In genomic region chr4:106449306-106449705, GRCm38 (mm10) we compare ENCODE assay signal across 38 mouse cellular contexts. TPM values are rescaled to one million over a fixed set of nuclear protein-coding genes. Genes with fewer than 3 reads are reported as not detected.
A peak's percentile ranks its signal among the peaks of the same experiment; 100 is the strongest.
DNase-seq lines count a peak whose midpoint lies in the region; ATAC-seq and TF ChIP-seq lines count a peak whose summit lies in the region.
"Had no signal": no experiment of that assay in that cellular context is flagged by ENCODE, and none has a peak within 500 bp of the region (broad histone marks: within the 10 kb centered on the region; RNA-seq: fewer than 3 reads in every experiment).

No protein-coding gene starts in this region.

- ATAC-seq in liver, embryonic 13.5 days (ENCODE audit: low read depth), result peak; percentile 87
- 0 out of 2 replicates have a peak, but pooled peaks have one; percentile 21 for ATAC-seq in megakaryocyte progenitor cell, adult 5-6 weeks (replicated peaks; ENCODE audit: poor library complexity)
- no peak for ATAC-seq in forebrain, embryonic 11.5 days (replicated peaks; ENCODE audit: low FRiP score)
- ATAC-seq: activated CD4-positive, CD25-positive, alpha-beta regulatory T cell, adult 4 months; forebrain, embryonic 15.5 days had no signal

- H3K27ac ChIP-seq in heart, embryonic 10.5 days, result no peak overlapping the region
- peak overlapping the region; percentile 47; the same call in 1 of the 2 replicates for H3K27ac ChIP-seq in liver, embryonic 13.5 days
- no peak overlapping the region for H3K27ac ChIP-seq in forebrain, embryonic 11.5 days (ENCODE audit: low read depth, low read length)
- H3K27ac ChIP-seq in cerebellum, adult 2 months (ENCODE audit: insufficient read depth, low read length), result no peak overlapping the region
- H3K27ac ChIP-seq: embryonic facial prominence, embryonic 12.5 days; forebrain, embryonic 15.5 days; heart, embryonic 15.5 days; hindbrain, embryonic 14.5 days; kidney, postnatal 0 days; lung, embryonic 15.5 days; neural tube, embryonic 15.5 days had no signal

- WGBS in heart, embryonic 10.5 days, result 70% methylated on average over 8 of the region's 8 CpGs
- 49% methylated on average over 8 of the region's 8 CpGs for WGBS in liver, embryonic 13.5 days (ENCODE audit: insufficient replicate concordance)
- WGBS in forebrain, embryonic 11.5 days, result 89% methylated on average over 8 of the region's 8 CpGs
- 84% methylated on average over 8 of the region's 8 CpGs for WGBS in cerebellum, adult 2 months

- no peak overlapping the region for H3K4me3 ChIP-seq in heart, embryonic 10.5 days
- H3K4me3 ChIP-seq in liver, embryonic 13.5 days (replicated peaks), result no peak overlapping the region
- no peak overlapping the region for H3K4me3 ChIP-seq in forebrain, embryonic 11.5 days (ENCODE audit: low read depth, low read length)
- H3K4me3 ChIP-seq in cerebellum, adult 2 months (replicated peaks; ENCODE audit: insufficient read depth, low read depth, low read length), result no peak overlapping the region
- H3K4me3 ChIP-seq: embryonic facial prominence, embryonic 12.5 days; forebrain, embryonic 15.5 days; heart, embryonic 15.5 days; lung, embryonic 15.5 days; neural tube, embryonic 15.5 days had no signal

- no peaks in the 10 kb centered on the region for H3K27me3 ChIP-seq in heart, embryonic 10.5 days (ENCODE audit: insufficient read depth, poor library complexity, severe bottlenecking)
- H3K27me3 ChIP-seq in liver, embryonic 13.5 days, result no peaks in the 10 kb centered on the region
- H3K27me3 ChIP-seq in forebrain, embryonic 11.5 days (ENCODE audit: control insufficient read depth, insufficient read depth, low read length), result no peaks in the 10 kb centered on the region
- no peaks in the 10 kb centered on the region for H3K27me3 ChIP-seq in cerebellum, adult 2 months (ENCODE audit: control insufficient read depth, insufficient read depth, low read length)
- H3K27me3 ChIP-seq: embryonic facial prominence, embryonic 12.5 days; forebrain, embryonic 15.5 days; heart, embryonic 15.5 days; lung, embryonic 15.5 days; neural tube, embryonic 15.5 days had no signal

- DNase-seq in heart, embryonic 10.5 days (ENCODE audit: low spot score), result peak; percentile 84
- no peak for DNase-seq in heart, adult 11 months
- peak; percentile 22 for DNase-seq in c-Kit-positive CD71-positive TER-119-negative erythroid progenitor cells, embryonic 14.5 days (ENCODE audit: low read depth)
- peak; percentile 51 for DNase-seq in liver, embryonic 13.5 days
- DNase-seq in forebrain, embryonic 11.5 days (ENCODE audit: low spot score), result no peak
- DNase-seq in cerebellum, adult 2 months, result no peak
- DNase-seq: adrenal gland, adult 2 months; adrenal gland, postnatal 36 days; cerebellum, adult 9-10 months; cerebellum, postnatal 36 days; heart, postnatal 4 days; kidney, adult 18-20 months; kidney, postnatal 4 days; left cerebral cortex, postnatal 4 days; lung, postnatal 36 days; midbrain, embryonic 14.5 days; retina, postnatal 1 day; right cerebral cortex, postnatal 14 days; thymus, postnatal 14 days had no signal

- peak overlapping the region; percentile 14 for H3K4me2 ChIP-seq in liver, embryonic 13.5 days
- no peak overlapping the region for H3K4me2 ChIP-seq in forebrain, embryonic 11.5 days (ENCODE audit: low read depth, low read length, severe bottlenecking)
- H3K4me2 ChIP-seq: embryonic facial prominence, embryonic 12.5 days; forebrain, embryonic 15.5 days; heart, embryonic 15.5 days; hindbrain, embryonic 14.5 days; lung, embryonic 15.5 days; neural tube, embryonic 15.5 days had no signal

- no peaks in the 10 kb centered on the region; the same call in 1 of the 2 replicates for H3K36me3 ChIP-seq in heart, embryonic 10.5 days
- peaks cover 14% of the 10 kb centered on the region for H3K36me3 ChIP-seq in liver, embryonic 13.5 days
- no peaks in the 10 kb centered on the region for H3K36me3 ChIP-seq in forebrain, embryonic 11.5 days (ENCODE audit: control insufficient read depth, insufficient read depth, low read length)
- H3K36me3 ChIP-seq: embryonic facial prominence, embryonic 12.5 days; forebrain, embryonic 15.5 days; heart, embryonic 15.5 days; lung, embryonic 15.5 days; neural tube, embryonic 15.5 days had no signal

- peaks cover 33% of the 10 kb centered on the region for H3K4me1 ChIP-seq in heart, embryonic 10.5 days
- H3K4me1 ChIP-seq in liver, embryonic 13.5 days (replicated peaks), result peaks cover 25% of the 10 kb centered on the region
- H3K4me1 ChIP-seq in forebrain, embryonic 11.5 days (replicated peaks; ENCODE audit: control insufficient read depth, insufficient read depth, low read length), result no peaks in the 10 kb centered on the region
- H3K4me1 ChIP-seq in cerebellum, adult 2 months (ENCODE audit: control insufficient read depth, insufficient read depth, low read length), result 0 out of 2 replicates have a peak, but pooled peaks cover 2% of the 10 kb centered on the region
- H3K4me1 ChIP-seq: embryonic facial prominence, embryonic 12.5 days; forebrain, embryonic 15.5 days; lung, embryonic 15.5 days; megakaryocyte, embryonic 14.5 days; neural tube, embryonic 15.5 days had no signal

- TF ChIP-seq POLR2A in cerebellum, adult 2 months (IDR thresholded peaks at IDR 0.05; ENCODE audit: borderline replicate concordance, insufficient read depth, low read length), result no peak

- H3K9ac ChIP-seq in liver, embryonic 13.5 days, result no peak overlapping the region
- H3K9ac ChIP-seq in forebrain, embryonic 11.5 days (ENCODE audit: low read length), result no peak overlapping the region
- H3K9ac ChIP-seq: embryonic facial prominence, embryonic 12.5 days; forebrain, embryonic 15.5 days; heart, embryonic 15.5 days; hindbrain, embryonic 14.5 days; lung, embryonic 15.5 days; neural tube, embryonic 15.5 days had no signal

- H3K9me3 ChIP-seq in heart, embryonic 10.5 days, result no peaks in the 10 kb centered on the region
- H3K9me3 ChIP-seq in liver, embryonic 13.5 days (replicated peaks), result no peaks in the 10 kb centered on the region
- H3K9me3 ChIP-seq in forebrain, embryonic 11.5 days (ENCODE audit: control insufficient read depth, low read length), result no peaks in the 10 kb centered on the region
- H3K9me3 ChIP-seq: embryonic facial prominence, embryonic 12.5 days; forebrain, embryonic 15.5 days; heart, embryonic 15.5 days; lung, embryonic 15.5 days; neural tube, embryonic 15.5 days had no signal

- TF ChIP-seq CTCF in cerebellum, adult 2 months (IDR thresholded peaks at IDR 0.05; ENCODE audit: borderline replicate concordance, insufficient read depth, low read depth, low read length), result no peak

RNA-seq across cellular contexts. Expression of gene Pcsk9, which starts 14.8 kb away (rescaled TPM):
- polyA plus RNA-seq in heart, embryonic 10.5 days (2016; fragmentation: Nextera tagmentation; extraction: Ambion mirVana), result 1.4 and 12.6 TPM in 2 replicates
- 66.9 and 77.0 TPM in 2 replicates for polyA plus RNA-seq in liver, embryonic 13.5 days (2015; fragmentation: Nextera tagmentation; extraction: Ambion mirVana)
- not detected in 2 replicates for total RNA-seq in megakaryocyte progenitor cell, adult 5-6 weeks (2015)
- total RNA-seq in megakaryocyte progenitor cell, adult 5-6 weeks (2017), result 0.12 and 0.14 TPM in 2 replicates
- 3.9 and 4.8 TPM in 2 replicates for polyA plus RNA-seq in forebrain, embryonic 11.5 days (2014; fragmentation: Nextera tagmentation; extraction: Ambion mirVana)
- polyA plus RNA-seq in cerebellum, adult 2 months (2012; rRNA removed), result 0.33 and 0.34 TPM in 2 replicates
- total RNA-seq: CH12.LX; gastrocnemius, adult 8-10 months; heart, postnatal 4 days had no signal
- polyA plus RNA-seq: activated CD4-positive, CD25-positive, alpha-beta regulatory T cell, adult 4 months had no signal

RNA-seq across cellular contexts. Expression of gene Bsnd, which starts 42.8 kb away (rescaled TPM):
- 0.05 TPM in 1 of 2 replicates, not detected in the other for polyA plus RNA-seq in heart, embryonic 10.5 days (2016; fragmentation: Nextera tagmentation; extraction: Ambion mirVana)
- not detected in 2 replicates for polyA plus RNA-seq in liver, embryonic 13.5 days (2015; fragmentation: Nextera tagmentation; extraction: Ambion mirVana)
- not detected in 2 replicates for total RNA-seq in megakaryocyte progenitor cell, adult 5-6 weeks (2015)
- not detected in 2 replicates for total RNA-seq in megakaryocyte progenitor cell, adult 5-6 weeks (2017)
- not detected in 2 replicates for polyA plus RNA-seq in forebrain, embryonic 11.5 days (2014; fragmentation: Nextera tagmentation; extraction: Ambion mirVana)
- 0.03 and 0.10 TPM in 2 replicates for polyA plus RNA-seq in cerebellum, adult 2 months (2012; rRNA removed)
- total RNA-seq: adrenal gland, adult 2 months; adrenal gland, postnatal 36 days; heart, postnatal 4 days; layer of hippocampus, adult 8-10 months; layer of hippocampus, postnatal 25 days; left cerebral cortex, postnatal 4 days had no signal
- polyA plus RNA-seq: activated CD4-positive, CD25-positive, alpha-beta regulatory T cell, adult 4 months; brain, embryonic 14.5 days; C2C12; embryonic facial prominence, embryonic 12.5 days; forebrain, embryonic 15.5 days; heart, embryonic 15.5 days; hindbrain, embryonic 14.5 days; limb, embryonic 14.5 days; lung, embryonic 15.5 days; midbrain, embryonic 14.5 days; neural tube, embryonic 15.5 days; small intestine, adult 2 months; stomach, embryonic 14.5 days had no signal

Comparison
In these comparisons a context has a peak if more than half of its experiments do, and no peak if none do; other contexts are left out.
1. DNase-seq: peak in heart, embryonic 10.5 days (single experiment), c-Kit-positive CD71-positive TER-119-negative erythroid progenitor cells, embryonic 14.5 days (single experiment) and liver, embryonic 13.5 days (single experiment); none in heart, adult 11 months (single experiment), forebrain, embryonic 11.5 days (single experiment) and cerebellum, adult 2 months (0 of 2).